Mouse (Mus musculus) cerebral cortex, adult 2 months (tissue): ENCODE results near the gene Unc119b.

Experiments used
- WGBS: fragments of 180-500 bp; shearing (Covaris S2); methylation state at CpG from one replicate; pipeline ENCODE4 v1.1.7; 2018; 5-methylcytosine and 5-hydroxymethylcytosine counted together

The Unc119b gene

GRCm38 (mm10) chr5:115089592-115090268, 45.0 kb downstream of the Unc119b start:
- WGBS = 94% methylated on average over 5 of the region's 5 CpGs

GRCm38 (mm10) chr5:115085675-115086074, 49.1 kb downstream of the Unc119b start:
- WGBS = 75% methylated on average over 2 of the region's 2 CpGs

GRCm38 (mm10) chr5:115083492-115083891, 51.3 kb downstream of the Unc119b start:
- 70% methylated on average over 6 of the region's 6 CpGs for WGBS

GRCm38 (mm10) chr5:115081636-115082035, 53.1 kb downstream of the Unc119b start:
- whole genome bisulfite sequencing = 68% methylated on average over 5 of the region's 5 CpGs

GRCm38 (mm10) chr5:115076144-115076901, 58.5 kb downstream of the Unc119b start:
- 59% methylated on average over 5 of the region's 5 CpGs for WGBS

- 87% methylated on average over 4 of the region's 4 CpGs for WGBS
Measured at GRCm38 (mm10) chr5:115074749-115075148, 60.0 kb downstream of the Unc119b start.

- 94% methylated on average over 8 of the region's 8 CpGs for WGBS
Measured at GRCm38 (mm10) chr5:115073306-115073705, 61.5 kb downstream of the Unc119b start.
